Mouse (Mus musculus) hindbrain, embryonic 14.5 days (tissue): ENCODE data around the gene Hnrnpll. TPM values are rescaled to one million over a fixed set of nuclear protein-coding genes. Genes with fewer than 3 reads are reported as not detected.

Experiments
- ATAC-seq: fragments of 200-750 bp; cut with Nextera tagmentation; 2 replicates; pipeline ENCODE4 v1.8.0; 2017; ENCODE audit warnings: moderate number of reproducible peaks, mild to moderate bottlenecking, moderate TSS enrichment, moderate library complexity; ENCODE audit not compliant: low FRiP score
- DNase-seq: peaks from one replicate; pipeline ENCODE4 v3.0.0-alpha.2; 2015; ENCODE audit warnings: low spot score
- H3K27ac ChIP-seq: fragments of 300-500 bp; sonication (generic); 2 replicates; pipeline ENCODE4 v1.5.1; 2014; ENCODE audit warnings: mild to moderate bottlenecking, moderate library complexity
- H3K27me3 ChIP-seq: fragments of 300-500 bp; sonication (generic); 2 replicates; pipeline ENCODE4 v1.6.1; 2014; ENCODE audit warnings: mild to moderate bottlenecking, low read length, mixed read lengths; ENCODE audit not compliant: control insufficient read depth, insufficient read depth
- H3K36me3 ChIP-seq: fragments of 300-500 bp; sonication (generic); replicated peaks from 2 replicates; pipeline ENCODE4 v1.6.1; 2014; ENCODE audit not compliant: control insufficient read depth, insufficient read depth
- H3K4me1 ChIP-seq: fragments of 300-500 bp; sonication (generic); replicated peaks from 2 replicates; pipeline ENCODE4 v1.6.1; 2014; ENCODE audit warnings: antibody characterized with exemption, low read length, mixed read lengths; ENCODE audit not compliant: control insufficient read depth, insufficient read depth
- H3K4me2 ChIP-seq: fragments of 300-500 bp; sonication (generic); replicated peaks from 2 replicates; pipeline ENCODE4 v1.6.1; 2014; ENCODE audit warnings: mild to moderate bottlenecking, moderate library complexity
- H3K4me3 ChIP-seq: fragments of 300-500 bp; sonication (generic); replicated peaks from 2 replicates; pipeline ENCODE4 v1.5.1; 2014; ENCODE audit warnings: mild to moderate bottlenecking, low read length
- H3K9ac ChIP-seq: fragments of 300-500 bp; sonication (generic); 2 replicates; pipeline ENCODE4 v1.6.1; 2014
- H3K9me3 ChIP-seq: fragments of 300-500 bp; sonication (generic); 2 replicates; pipeline ENCODE4 v1.6.1; 2016; ENCODE audit warnings: low read length; ENCODE audit not compliant: control insufficient read depth
- WGBS: fragments of 180-500 bp; shearing (Covaris S2); extraction: QIAGEN DNeasy Blood & Tissue Kit; methylation state at CpG from one replicate; pipeline ENCODE4 v1.1.7; 2014; 5-methylcytosine and 5-hydroxymethylcytosine counted together
- polyA plus RNA-seq: library from polyadenylated mRNA; unstranded; fragments of >200 nt; fragmentation: Nextera tagmentation; extraction: Ambion mirVana; gene quantifications from 2 replicates; pipeline ENCODE4 v1.2.1, GENCODE M21; 2014

Gene Hnrnpll
- polyA plus RNA-seq, 1 experiment from 2014 or later, result 62.7 TPM

DNA sequence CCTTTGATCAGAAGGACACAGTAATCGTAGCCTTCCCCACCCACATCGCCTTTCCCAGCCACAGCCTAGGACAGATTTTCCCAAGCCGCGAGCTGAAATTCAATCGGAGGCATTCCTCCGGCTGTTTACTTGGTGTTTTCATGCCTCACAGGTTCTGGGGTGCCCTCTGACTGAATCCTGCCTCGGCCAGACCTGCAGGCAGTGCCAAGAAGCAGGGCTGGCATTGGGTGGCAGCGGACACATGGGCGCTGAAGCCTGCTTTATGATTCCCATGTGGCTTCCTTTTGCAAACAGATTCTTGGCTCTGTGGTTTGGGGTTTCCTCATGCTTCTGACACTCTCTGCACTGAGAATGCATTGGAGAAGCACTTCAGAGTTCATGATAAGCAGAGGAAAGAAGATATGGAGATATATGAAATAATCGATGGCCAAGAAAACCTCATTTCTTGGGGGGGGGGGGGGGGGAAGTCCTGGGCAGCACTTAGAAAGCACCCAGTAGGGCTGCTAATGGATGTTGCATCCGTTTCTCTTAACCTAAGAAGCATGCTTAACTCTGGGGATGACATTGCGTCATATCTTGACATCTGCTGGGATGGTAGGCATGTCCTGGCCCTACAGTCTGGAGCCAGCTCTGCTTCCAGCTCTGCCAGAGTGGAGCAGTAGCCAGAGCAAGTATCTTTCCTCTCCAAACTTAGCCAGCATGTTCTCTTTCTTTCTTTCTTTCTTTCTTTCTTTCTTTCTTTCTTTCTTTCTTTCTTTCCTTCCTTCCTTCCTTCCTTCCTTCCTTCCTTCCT lies 70.8 kb downstream of the Hnrnpll start:
- Histone ChIP-seq H3K36me3 (no peaks in the 10 kb centered on the region), H3K4me3 (no peak overlapping the region), H3K27ac (no peak overlapping the region), H3K9ac (no peak overlapping the region), H3K9me3 (no peaks in the 10 kb centered on the region), H3K27me3 (no peaks in the 10 kb centered on the region), H3K4me2 (no peak overlapping the region), H3K4me1 (no peaks in the 10 kb centered on the region)
- 83% methylated on average over 12 of the region's 12 CpGs for WGBS
- DNase-seq, result no peak
- ATAC-seq, result no peak

DNA sequence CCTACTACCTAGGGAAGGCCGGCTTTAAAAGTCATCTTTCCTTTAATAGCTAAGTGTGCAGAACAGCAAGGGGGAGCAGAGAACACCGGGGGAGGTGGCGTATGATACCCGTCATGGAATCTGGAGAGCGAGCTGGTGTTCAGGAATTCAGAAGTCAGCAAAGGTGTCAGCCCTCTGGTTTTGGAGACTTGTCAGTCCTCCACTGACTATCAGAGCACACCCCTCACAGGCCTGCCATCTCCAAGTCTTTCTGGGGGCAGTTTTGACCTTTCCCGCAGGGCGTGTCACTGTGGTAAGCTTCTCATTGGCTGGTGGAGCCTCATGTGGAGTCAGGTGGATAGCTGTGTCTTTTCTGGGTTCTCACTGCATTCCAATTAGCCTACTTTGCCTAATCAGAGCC lies 72.0 kb downstream of the Hnrnpll start:
- H3K9ac ChIP-seq, result no peak overlapping the region
- no peaks in the 10 kb centered on the region for H3K4me1 ChIP-seq
- no peak overlapping the region for H3K4me2 ChIP-seq
- no peaks in the 10 kb centered on the region for H3K9me3 ChIP-seq
- ATAC-seq (no peak), DNase-seq (no peak)
- WGBS, result 87% methylated on average over 7 of the region's 7 CpGs
- no peak overlapping the region for H3K4me3 ChIP-seq
- H3K27ac ChIP-seq, result no peak overlapping the region
- H3K36me3 ChIP-seq, result no peaks in the 10 kb centered on the region
- H3K27me3 ChIP-seq, result no peaks in the 10 kb centered on the region

DNA sequence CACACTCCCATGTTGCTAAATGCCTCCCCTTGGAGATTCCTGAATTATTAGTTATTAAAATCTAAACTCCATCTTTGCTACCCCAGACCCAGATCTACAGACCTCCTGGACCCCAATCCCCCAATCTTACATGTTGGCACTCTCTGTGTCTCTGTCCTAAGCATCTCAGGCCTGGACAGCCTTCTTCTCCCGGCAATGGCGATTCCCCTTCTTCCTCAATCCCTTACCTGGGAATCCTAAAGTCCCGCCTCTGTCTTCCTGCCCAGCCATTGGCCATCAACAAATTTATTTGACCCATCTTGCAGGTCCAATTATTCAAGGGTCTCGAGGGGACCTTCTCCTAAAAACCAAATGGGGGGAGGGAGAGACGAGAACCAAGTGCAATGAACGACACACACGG lies 77.7 kb downstream of the Hnrnpll start:
- DNase-seq, result no peak
- Histone ChIP-seq H3K4me1 (no peaks in the 10 kb centered on the region), H3K36me3 (no peaks in the 10 kb centered on the region), H3K27me3 (no peaks in the 10 kb centered on the region), H3K4me2 (no peak overlapping the region), H3K4me3 (no peak overlapping the region), H3K27ac (no peak overlapping the region), H3K9ac (no peak overlapping the region), H3K9me3 (no peaks in the 10 kb centered on the region)
- WGBS, result 92% methylated on average over 7 of the region's 7 CpGs
- ATAC-seq, result no peak

GRCm38 (mm10) chr17:79982955-79983529 lies 79.1 kb downstream of the Hnrnpll start:
- no peak for DNase-seq
- Histone ChIP-seq H3K4me1 (no peaks in the 10 kb centered on the region), H3K4me2 (no peak overlapping the region), H3K4me3 (no peak overlapping the region), H3K9me3 (no peaks in the 10 kb centered on the region), H3K36me3 (no peaks in the 10 kb centered on the region), H3K27me3 (no peaks in the 10 kb centered on the region), H3K9ac (no peak overlapping the region), H3K27ac (no peak overlapping the region)
- no peak for ATAC-seq
- 72% methylated on average over 8 of the region's 8 CpGs for WGBS

DNA sequence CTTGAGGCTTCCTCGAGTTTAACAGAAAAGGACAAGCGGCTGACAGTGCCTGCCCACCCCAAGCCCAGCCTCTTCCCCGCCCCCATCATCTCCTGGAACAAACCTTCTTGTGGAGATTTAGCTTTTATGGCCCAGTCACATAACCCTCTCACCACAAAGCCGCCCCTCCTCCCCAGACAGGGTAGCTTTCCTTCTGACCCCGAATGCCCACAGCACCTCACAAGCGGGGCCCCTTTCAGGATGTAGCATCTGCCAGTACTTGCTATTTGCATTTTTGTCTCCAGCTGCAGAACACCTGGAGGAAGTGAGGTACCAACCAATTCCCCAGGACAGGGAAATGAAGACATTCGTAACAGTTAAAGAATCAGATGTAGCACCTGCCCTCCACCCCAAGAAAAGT lies 79.6 kb downstream of the Hnrnpll start:
- DNase-seq, result no peak
- Histone ChIP-seq H3K4me1 (no peaks in the 10 kb centered on the region), H3K9ac (no peak overlapping the region), H3K4me2 (no peak overlapping the region), H3K4me3 (no peak overlapping the region), H3K36me3 (no peaks in the 10 kb centered on the region), H3K27ac (no peak overlapping the region), H3K9me3 (no peaks in the 10 kb centered on the region), H3K27me3 (no peaks in the 10 kb centered on the region)
- WGBS, result 37% methylated on average over 7 of the region's 7 CpGs
- ATAC-seq, result no peak

- DNase-seq (no peak), ATAC-seq (no peak)
- Histone ChIP-seq H3K9me3 (no peaks in the 10 kb centered on the region), H3K4me2 (no peak overlapping the region), H3K4me3 (no peak overlapping the region), H3K36me3 (no peaks in the 10 kb centered on the region), H3K27ac (no peak overlapping the region), H3K9ac (no peak overlapping the region), H3K4me1 (no peaks in the 10 kb centered on the region), H3K27me3 (no peaks in the 10 kb centered on the region)
- 61% methylated on average over 12 of the region's 12 CpGs for WGBS
These were observed 80.2 kb downstream of the Hnrnpll start for GRCm38 (mm10) chr17:79981758-79982481.

- ATAC-seq (no peak), DNase-seq (no peak)
- Histone ChIP-seq H3K36me3 (no peaks in the 10 kb centered on the region), H3K9me3 (no peaks in the 10 kb centered on the region), H3K4me2 (no peak overlapping the region), H3K4me3 (no peak overlapping the region), H3K9ac (no peak overlapping the region), H3K27me3 (no peaks in the 10 kb centered on the region), H3K27ac (no peak overlapping the region), H3K4me1 (no peaks in the 10 kb centered on the region)
- whole genome bisulfite sequencing, result 82% methylated on average over 6 of the region's 6 CpGs
These were observed 80.8 kb downstream of the Hnrnpll start for GRCm38 (mm10) chr17:79981348-79981747.

DNA sequence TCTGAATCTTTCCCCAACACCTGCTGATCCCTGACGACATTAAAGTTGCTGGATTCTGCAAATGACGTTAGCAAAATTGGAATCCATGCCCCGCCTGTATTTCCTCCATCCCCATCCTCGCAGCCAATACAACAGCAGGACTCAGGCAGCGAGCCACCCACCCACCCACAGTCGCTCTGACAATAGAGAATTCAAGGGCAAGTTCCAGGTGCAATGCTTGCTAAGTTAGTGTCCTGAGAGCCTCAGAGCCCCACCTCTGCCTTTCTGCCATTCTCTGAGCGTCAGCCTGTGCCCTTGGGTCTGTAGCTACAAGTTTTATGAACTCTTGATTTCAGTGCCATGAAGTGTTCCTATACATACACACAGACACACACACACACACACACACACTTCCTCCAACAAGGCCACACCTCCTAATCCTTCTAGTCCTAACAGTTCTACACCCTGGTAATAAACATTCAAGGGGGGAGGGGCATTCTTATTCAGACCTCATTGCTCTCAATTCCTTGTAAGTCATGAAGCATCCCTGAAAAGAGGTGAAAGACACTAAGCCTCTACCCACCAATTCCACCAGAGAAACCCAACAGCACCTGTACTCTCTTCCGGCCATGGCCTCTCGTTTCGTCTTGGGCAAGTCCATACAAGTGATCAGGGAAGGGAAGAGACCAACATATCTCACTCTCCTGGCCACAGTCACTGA lies 81.6 kb downstream of the Hnrnpll start:
- Histone ChIP-seq H3K4me3 (no peak overlapping the region), H3K36me3 (no peaks in the 10 kb centered on the region), H3K4me1 (0 out of 2 replicates have a peak, but pooled peaks cover 5% of the 10 kb centered on the region), H3K4me2 (no peak overlapping the region), H3K27me3 (no peaks in the 10 kb centered on the region), H3K9me3 (no peaks in the 10 kb centered on the region), H3K9ac (no peak overlapping the region), H3K27ac (no peak overlapping the region)
- WGBS, result 78% methylated on average over 10 of the region's 10 CpGs
- ATAC-seq (no peak), DNase-seq (no peak)
